Mouse (Mus musculus): ENCODE data around the gene Calb2. TPM values are rescaled to one million over a fixed set of nuclear protein-coding genes. Genes with fewer than 3 reads are reported as not detected.

Calb2 gene
- 2.8 and 3.2 TPM in 2 replicates for total RNA-seq (2012; rRNA removed)

GRCm38 (mm10) chr8:110168046-110168445, at the start of gene Calb2:
Gene Calb2 (minus strand): TSS chr8:110168210.
- Histone ChIP-seq H3K4me1 (ENCODE audit: control insufficient read depth in 2 of 2, insufficient read depth in 2 of 2, low read length in 2 of 2, poor library complexity in 1 of 2) (peaks cover 0 to 2% of the 10 kb centered on the region in 2 experiments; a peak in 1 of 4 replicates), H3K9ac (ENCODE audit: insufficient read depth, low read depth, low read length, poor library complexity, severe bottlenecking) (peak within 1 kb of the TSS; percentile 18; the same call in 1 of the 2 replicates), H3K36me3 (ENCODE audit: control insufficient read depth, insufficient read depth, low read length, poor library complexity, severe bottlenecking) (no peaks in the 10 kb centered on the region), H3K9me3 (ENCODE audit: control insufficient read depth, insufficient read depth, low read depth, low read length) (no peaks in the 10 kb centered on the region), H3K4me3 (ENCODE audit: insufficient read depth in 1 of 2, low read depth in 1 of 2, low read length in 2 of 2, poor library complexity in 1 of 2, severe bottlenecking in 1 of 2) (peak within 1 kb of the TSS; percentile 50 to 72), H3K27ac (ENCODE audit: insufficient read depth, low read depth, low read length, poor library complexity, severe bottlenecking) (no peak within 1 kb of the TSS)
- DNase-seq (ENCODE audit: low read depth, low spot score), result peak; percentile 73
- in situ Hi-C loops (cut with MboI; ENCODE audit: low sequenced_read_pairs in 2 of 2, unreplicated experiment in 2 of 2), result no loop called here
- no peak for TF ChIP-seq ZNF384 (IDR thresholded peaks at IDR 0.05; ENCODE audit: low read depth, low read length)
- TF ChIP-seq HCFC1 (IDR thresholded peaks at IDR 0.05; ENCODE audit: borderline replicate concordance, insufficient read depth, low read length), result no peak
- TF ChIP-seq ZC3H11A (IDR thresholded peaks at IDR 0.05; ENCODE audit: borderline replicate concordance, low read depth, low read length), result no peak
- TF ChIP-seq CHD2 (IDR thresholded peaks at IDR 0.05; ENCODE audit: low read depth, low read length), result no peak

DNA sequence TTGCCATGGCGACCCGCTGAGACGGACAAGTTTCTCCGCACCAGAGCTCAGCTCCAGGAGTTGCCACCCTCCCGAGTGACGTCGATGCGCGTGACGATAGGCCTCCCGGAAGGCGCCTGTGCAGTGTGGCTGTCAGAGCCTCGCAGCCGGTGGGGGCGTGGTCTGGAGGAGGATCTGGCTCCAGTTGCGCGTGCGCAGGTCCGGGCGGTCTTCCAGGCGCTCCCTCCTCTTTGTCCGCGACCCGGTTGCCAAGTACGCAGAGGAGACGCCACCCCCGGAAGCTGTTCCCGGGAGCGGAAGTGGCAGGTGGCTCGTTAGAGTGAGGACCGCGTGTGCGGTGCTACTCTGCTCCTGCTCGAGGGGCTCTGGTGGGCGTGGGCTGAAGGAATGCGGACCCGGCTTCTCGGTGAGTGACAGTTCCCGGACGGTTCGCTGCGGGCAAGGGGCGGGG, 49.7 kb upstream of the Calb2 start:
- Histone ChIP-seq H3K4me3 (ENCODE audit: insufficient read depth in 1 of 2, low read depth in 1 of 2, low read length in 2 of 2, poor library complexity in 1 of 2, severe bottlenecking in 1 of 2) (peak overlapping the region; percentile 62 to 72), H3K9me3 (ENCODE audit: control insufficient read depth, insufficient read depth, low read depth, low read length) (no peaks in the 10 kb centered on the region), H3K4me1 (ENCODE audit: control insufficient read depth in 2 of 2, insufficient read depth in 2 of 2, low read length in 2 of 2, poor library complexity in 1 of 2) (no peaks in the 10 kb centered on the region; a peak in 1 of 4 replicates), H3K27ac (ENCODE audit: insufficient read depth, low read depth, low read length, poor library complexity, severe bottlenecking) (no peak overlapping the region), H3K36me3 (ENCODE audit: control insufficient read depth, insufficient read depth, low read length, poor library complexity, severe bottlenecking) (peaks cover 10% of the 10 kb centered on the region), H3K9ac (ENCODE audit: insufficient read depth, low read depth, low read length, poor library complexity, severe bottlenecking) (peak overlapping the region; percentile 40)
- in situ Hi-C loops (cut with MboI; ENCODE audit: low sequenced_read_pairs in 2 of 2, unreplicated experiment in 2 of 2), result no loop called here
- DNase-seq (ENCODE audit: low read depth, low spot score), result peak; percentile 97
- no peak for TF ChIP-seq ZNF384 (IDR thresholded peaks at IDR 0.05; ENCODE audit: low read depth, low read length)
- TF ChIP-seq HCFC1 (IDR thresholded peaks at IDR 0.05; ENCODE audit: borderline replicate concordance, insufficient read depth, low read length), result peak; percentile 59; the same call in 1 of the 2 replicates
- no peak for TF ChIP-seq MAFK (IDR thresholded peaks at IDR 0.05; ENCODE audit: insufficient read depth, low read depth, low read length)
- no peak for TF ChIP-seq ZC3H11A (IDR thresholded peaks at IDR 0.05; ENCODE audit: borderline replicate concordance, low read depth, low read length)
- no peak for TF ChIP-seq CHD2 (IDR thresholded peaks at IDR 0.05; ENCODE audit: low read depth, low read length)

DNA sequence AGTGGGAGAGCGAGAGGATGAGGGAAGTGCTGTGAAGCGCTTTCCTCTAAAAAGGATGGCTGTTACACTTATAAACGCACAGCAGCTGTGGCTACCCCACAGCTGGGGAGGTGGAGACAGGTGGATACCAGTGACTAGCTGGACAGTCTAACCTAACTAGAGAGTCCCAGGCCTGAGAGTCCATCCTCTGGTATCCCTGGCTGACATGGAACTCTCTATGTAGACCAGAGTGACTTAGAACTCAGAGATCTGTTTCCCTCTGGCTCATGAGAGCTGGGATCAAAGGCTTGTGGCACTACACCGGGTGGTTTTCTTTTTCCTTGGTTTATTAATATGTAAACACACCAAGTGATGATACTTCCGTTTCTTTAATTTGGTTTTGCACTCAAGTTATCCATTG, 49.2 kb upstream of the Calb2 start:
- H3K4me1 ChIP-seq (ENCODE audit: control insufficient read depth in 2 of 2, insufficient read depth in 2 of 2, low read length in 2 of 2, poor library complexity in 1 of 2), result no peaks in the 10 kb centered on the region; a peak in 1 of 4 replicates
- H3K27ac ChIP-seq (ENCODE audit: insufficient read depth, low read depth, low read length, poor library complexity, severe bottlenecking), result no peak overlapping the region
- peaks cover 6% of the 10 kb centered on the region; the same call in 1 of the 2 replicates for H3K36me3 ChIP-seq (ENCODE audit: control insufficient read depth, insufficient read depth, low read length, poor library complexity, severe bottlenecking)
- DNase-seq (ENCODE audit: low read depth, low spot score), result no peak
- no peaks in the 10 kb centered on the region for H3K9me3 ChIP-seq (ENCODE audit: control insufficient read depth, insufficient read depth, low read depth, low read length)
- 0 out of 4 replicates have a peak overlapping the region, but pooled peaks have one; percentile 9 to 62 for H3K4me3 ChIP-seq (ENCODE audit: insufficient read depth in 1 of 2, low read depth in 1 of 2, low read length in 2 of 2, poor library complexity in 1 of 2, severe bottlenecking in 1 of 2)
- TF ChIP-seq ZC3H11A (IDR thresholded peaks at IDR 0.05; ENCODE audit: borderline replicate concordance, low read depth, low read length) (no peak), CHD2 (IDR thresholded peaks at IDR 0.05; ENCODE audit: low read depth, low read length) (no peak), MAFK (IDR thresholded peaks at IDR 0.05; ENCODE audit: insufficient read depth, low read depth, low read length) (no peak), HCFC1 (IDR thresholded peaks at IDR 0.05; ENCODE audit: borderline replicate concordance, insufficient read depth, low read length) (no peak), ZNF384 (IDR thresholded peaks at IDR 0.05; ENCODE audit: low read depth, low read length) (no peak)
- in situ Hi-C loops (cut with MboI; ENCODE audit: low sequenced_read_pairs in 2 of 2, unreplicated experiment in 2 of 2), result no loop called here
- no peak overlapping the region for H3K9ac ChIP-seq (ENCODE audit: insufficient read depth, low read depth, low read length, poor library complexity, severe bottlenecking)

DNA sequence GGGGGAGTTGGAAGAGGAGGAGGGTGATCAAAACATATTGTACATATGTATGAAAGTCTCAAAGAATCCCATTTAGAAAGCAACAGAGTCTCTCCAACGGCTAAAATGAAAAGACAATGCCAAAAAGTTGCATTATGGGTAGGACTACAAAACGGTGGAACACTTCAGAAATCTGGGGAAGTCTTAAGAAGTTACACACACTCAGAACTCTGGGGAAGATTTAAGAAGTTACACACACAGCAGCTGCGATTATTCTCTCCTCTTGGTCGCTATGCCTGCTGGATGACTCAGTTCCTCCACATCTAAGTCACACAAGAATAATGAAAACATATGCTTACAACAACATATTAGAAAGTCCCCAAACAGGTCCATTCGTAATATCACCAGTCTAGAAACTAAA, 48.2 kb upstream of the Calb2 start:
- no peak overlapping the region for H3K27ac ChIP-seq (ENCODE audit: insufficient read depth, low read depth, low read length, poor library complexity, severe bottlenecking)
- no peak for DNase-seq (ENCODE audit: low read depth, low spot score)
- in situ Hi-C loops (cut with MboI; ENCODE audit: low sequenced_read_pairs in 2 of 2, unreplicated experiment in 2 of 2), result no loop called here
- H3K4me1 ChIP-seq (ENCODE audit: control insufficient read depth in 2 of 2, insufficient read depth in 2 of 2, low read length in 2 of 2, poor library complexity in 1 of 2), result no peaks in the 10 kb centered on the region; a peak in 1 of 4 replicates
- TF ChIP-seq HCFC1 (IDR thresholded peaks at IDR 0.05; ENCODE audit: borderline replicate concordance, insufficient read depth, low read length) (no peak), MAFK (IDR thresholded peaks at IDR 0.05; ENCODE audit: insufficient read depth, low read depth, low read length) (no peak), ZC3H11A (IDR thresholded peaks at IDR 0.05; ENCODE audit: borderline replicate concordance, low read depth, low read length) (no peak), ZNF384 (IDR thresholded peaks at IDR 0.05; ENCODE audit: low read depth, low read length) (no peak), CHD2 (IDR thresholded peaks at IDR 0.05; ENCODE audit: low read depth, low read length) (no peak)
- H3K9ac ChIP-seq (ENCODE audit: insufficient read depth, low read depth, low read length, poor library complexity, severe bottlenecking), result no peak overlapping the region
- no peaks in the 10 kb centered on the region for H3K9me3 ChIP-seq (ENCODE audit: control insufficient read depth, insufficient read depth, low read depth, low read length)
- H3K4me3 ChIP-seq (ENCODE audit: insufficient read depth in 1 of 2, low read depth in 1 of 2, low read length in 2 of 2, poor library complexity in 1 of 2, severe bottlenecking in 1 of 2), result no peak overlapping the region
- H3K36me3 ChIP-seq (ENCODE audit: control insufficient read depth, insufficient read depth, low read length, poor library complexity, severe bottlenecking), result no peaks in the 10 kb centered on the region; the same call in 1 of the 2 replicates
